Mouse (Mus musculus): Measurements from ENCODE around the gene Cxcr4. TPM values are rescaled to one million over a fixed set of nuclear protein-coding genes. Genes with fewer than 3 reads are reported as not detected.

The Cxcr4 gene
- polyA plus RNA-seq, 1 experiment from 2014 or later: 4.6 TPM

GRCm38 (mm10) chr1:128622867-128623593, 30.9 kb upstream of the Cxcr4 start:
- ATAC-seq (replicated peaks; ENCODE audit: extremely low read depth, insufficient read depth, low FRiP score): no peak; the same call in 1 of the 2 replicates
- Histone ChIP-seq H3K27ac (ENCODE audit: low read length) (no peak overlapping the region), H3K27me3 (ENCODE audit: control insufficient read depth, insufficient read depth, low read length) (no peaks in the 10 kb centered on the region), H3K4me1 (ENCODE audit: control insufficient read depth, insufficient read depth, low read length) (no peaks in the 10 kb centered on the region), H3K4me2 (ENCODE audit: low read depth, low read length) (no peak overlapping the region), H3K4me3 (ENCODE audit: low read length) (no peak overlapping the region), H3K9ac (ENCODE audit: low read length) (no peak overlapping the region), H3K36me3 (ENCODE audit: control insufficient read depth, insufficient read depth) (no peaks in the 10 kb centered on the region), H3K9me3 (replicated peaks; ENCODE audit: control insufficient read depth, low read length) (no peaks in the 10 kb centered on the region)
- 46% methylated on average over 9 of the region's 9 CpGs for WGBS

GRCm38 (mm10) chr1:128617654-128618310, 25.7 kb upstream of the Cxcr4 start:
- H3K4me1 ChIP-seq (ENCODE audit: control insufficient read depth, insufficient read depth, low read length): peaks cover 6% of the 10 kb centered on the region
- WGBS: 88% methylated on average over 13 of the region's 13 CpGs
- no peak for ATAC-seq (replicated peaks; ENCODE audit: extremely low read depth, insufficient read depth, low FRiP score)

GRCm38 (mm10) chr1:128616586-128616985, 24.5 kb upstream of the Cxcr4 start:
- H3K9me3 ChIP-seq (replicated peaks; ENCODE audit: control insufficient read depth, low read length): no peaks in the 10 kb centered on the region
- WGBS: 50% methylated on average over 2 of the region's 2 CpGs
- no peak for ATAC-seq (replicated peaks; ENCODE audit: extremely low read depth, insufficient read depth, low FRiP score)
- peaks cover 6% of the 10 kb centered on the region for H3K4me1 ChIP-seq (ENCODE audit: control insufficient read depth, insufficient read depth, low read length)
- no peak overlapping the region for H3K4me3 ChIP-seq (ENCODE audit: low read length)
- H3K9ac ChIP-seq (ENCODE audit: low read length): no peak overlapping the region
- no peaks in the 10 kb centered on the region for H3K27me3 ChIP-seq (ENCODE audit: control insufficient read depth, insufficient read depth, low read length)
- H3K36me3 ChIP-seq (ENCODE audit: control insufficient read depth, insufficient read depth): no peaks in the 10 kb centered on the region
- no peak overlapping the region for H3K4me2 ChIP-seq (ENCODE audit: low read depth, low read length)
- H3K27ac ChIP-seq (ENCODE audit: low read length): no peak overlapping the region

More at GRCm38 (mm10) chr1:128617654-128618310, 25.7 kb upstream of the Cxcr4 start:
- H3K36me3 ChIP-seq (ENCODE audit: control insufficient read depth, insufficient read depth): no peaks in the 10 kb centered on the region
- no peaks in the 10 kb centered on the region for H3K9me3 ChIP-seq (replicated peaks; ENCODE audit: control insufficient read depth, low read length)
- no peaks in the 10 kb centered on the region for H3K27me3 ChIP-seq (ENCODE audit: control insufficient read depth, insufficient read depth, low read length)
- no peak overlapping the region for H3K4me3 ChIP-seq (ENCODE audit: low read length)
- H3K4me2 ChIP-seq (ENCODE audit: low read depth, low read length): no peak overlapping the region
- no peak overlapping the region for H3K27ac ChIP-seq (ENCODE audit: low read length)
- H3K9ac ChIP-seq (ENCODE audit: low read length): no peak overlapping the region

- ATAC-seq (replicated peaks; ENCODE audit: extremely low read depth, insufficient read depth, low FRiP score): no peak
- peaks cover 6% of the 10 kb centered on the region for H3K4me1 ChIP-seq (ENCODE audit: control insufficient read depth, insufficient read depth, low read length)
- no peaks in the 10 kb centered on the region for H3K36me3 ChIP-seq (ENCODE audit: control insufficient read depth, insufficient read depth)
- no peaks in the 10 kb centered on the region for H3K27me3 ChIP-seq (ENCODE audit: control insufficient read depth, insufficient read depth, low read length)
- no peaks in the 10 kb centered on the region for H3K9me3 ChIP-seq (replicated peaks; ENCODE audit: control insufficient read depth, low read length)
- H3K9ac ChIP-seq (ENCODE audit: low read length): no peak overlapping the region
- no peak overlapping the region for H3K4me3 ChIP-seq (ENCODE audit: low read length)
- 69% methylated on average over 2 of the region's 2 CpGs for WGBS
- H3K27ac ChIP-seq (ENCODE audit: low read length): peak overlapping the region; percentile 37; the same call in 1 of the 2 replicates
- no peak overlapping the region for H3K4me2 ChIP-seq (ENCODE audit: low read depth, low read length)
These were observed 23.3 kb upstream of the Cxcr4 start for GRCm38 (mm10) chr1:128615459-128615806.

GRCm38 (mm10) chr1:128614653-128615458, 22.8 kb upstream of the Cxcr4 start:
- Histone ChIP-seq H3K4me2 (ENCODE audit: low read depth, low read length) (no peak overlapping the region), H3K36me3 (ENCODE audit: control insufficient read depth, insufficient read depth) (no peaks in the 10 kb centered on the region), H3K27me3 (ENCODE audit: control insufficient read depth, insufficient read depth, low read length) (no peaks in the 10 kb centered on the region), H3K9me3 (replicated peaks; ENCODE audit: control insufficient read depth, low read length) (no peaks in the 10 kb centered on the region), H3K4me3 (ENCODE audit: low read length) (no peak overlapping the region), H3K4me1 (ENCODE audit: control insufficient read depth, insufficient read depth, low read length) (peaks cover 6% of the 10 kb centered on the region), H3K27ac (ENCODE audit: low read length) (peak overlapping the region; percentile 37; the same call in 1 of the 2 replicates), H3K9ac (ENCODE audit: low read length) (no peak overlapping the region)
- WGBS: 57% methylated on average over 7 of the region's 7 CpGs
- no peak; the same call in 1 of the 2 replicates for ATAC-seq (replicated peaks; ENCODE audit: extremely low read depth, insufficient read depth, low FRiP score)

- ATAC-seq (replicated peaks; ENCODE audit: extremely low read depth, insufficient read depth, low FRiP score): no peak
- no peaks in the 10 kb centered on the region for H3K9me3 ChIP-seq (replicated peaks; ENCODE audit: control insufficient read depth, low read length)
- WGBS: 43% methylated on average over 6 of the region's 6 CpGs
- no peak overlapping the region for H3K9ac ChIP-seq (ENCODE audit: low read length)
- no peak overlapping the region for H3K27ac ChIP-seq (ENCODE audit: low read length)
- H3K4me2 ChIP-seq (ENCODE audit: low read depth, low read length): no peak overlapping the region
- no peaks in the 10 kb centered on the region for H3K27me3 ChIP-seq (ENCODE audit: control insufficient read depth, insufficient read depth, low read length)
- no peaks in the 10 kb centered on the region for H3K36me3 ChIP-seq (ENCODE audit: control insufficient read depth, insufficient read depth)
- no peak overlapping the region for H3K4me3 ChIP-seq (ENCODE audit: low read length)
- no peaks in the 10 kb centered on the region for H3K4me1 ChIP-seq (ENCODE audit: control insufficient read depth, insufficient read depth, low read length)
These were observed 16.0 kb upstream of the Cxcr4 start for GRCm38 (mm10) chr1:128608119-128608518.

- Histone ChIP-seq H3K27me3 (ENCODE audit: control insufficient read depth, insufficient read depth, low read length) (no peaks in the 10 kb centered on the region), H3K36me3 (ENCODE audit: control insufficient read depth, insufficient read depth) (no peaks in the 10 kb centered on the region), H3K4me3 (ENCODE audit: low read length) (no peak overlapping the region), H3K4me2 (ENCODE audit: low read depth, low read length) (no peak overlapping the region), H3K4me1 (ENCODE audit: control insufficient read depth, insufficient read depth, low read length) (no peaks in the 10 kb centered on the region), H3K9ac (ENCODE audit: low read length) (no peak overlapping the region), H3K27ac (ENCODE audit: low read length) (no peak overlapping the region), H3K9me3 (replicated peaks; ENCODE audit: control insufficient read depth, low read length) (no peaks in the 10 kb centered on the region)
- 63% methylated on average over 3 of the region's 3 CpGs for WGBS
- no peak for ATAC-seq (replicated peaks; ENCODE audit: extremely low read depth, insufficient read depth, low FRiP score)
These were observed 15.3 kb upstream of the Cxcr4 start for GRCm38 (mm10) chr1:128607423-128607822.

- H3K27ac ChIP-seq (ENCODE audit: low read length): no peak overlapping the region
- WGBS: 71% methylated on average over 1 of the region's 1 CpGs
- no peak overlapping the region for H3K9ac ChIP-seq (ENCODE audit: low read length)
- no peak overlapping the region for H3K4me3 ChIP-seq (ENCODE audit: low read length)
- no peak overlapping the region for H3K4me2 ChIP-seq (ENCODE audit: low read depth, low read length)
- no peak for ATAC-seq (replicated peaks; ENCODE audit: extremely low read depth, insufficient read depth, low FRiP score)
- no peaks in the 10 kb centered on the region for H3K4me1 ChIP-seq (ENCODE audit: control insufficient read depth, insufficient read depth, low read length)
- no peaks in the 10 kb centered on the region for H3K36me3 ChIP-seq (ENCODE audit: control insufficient read depth, insufficient read depth)
- H3K27me3 ChIP-seq (ENCODE audit: control insufficient read depth, insufficient read depth, low read length): no peaks in the 10 kb centered on the region
- no peaks in the 10 kb centered on the region for H3K9me3 ChIP-seq (replicated peaks; ENCODE audit: control insufficient read depth, low read length)
These were observed 13.7 kb upstream of the Cxcr4 start for GRCm38 (mm10) chr1:128605794-128606193.

Measured in heart, embryonic 16.5 days (tissue).